Mouse (Mus musculus) thymus, adult 2 months (tissue): Measurements from ENCODE around the gene Nat8f6. TPM values are rescaled to one million over a fixed set of nuclear protein-coding genes. Genes with fewer than 3 reads are reported as not detected.
"Not testable (repeated sequence)": the region's sequence is repeated elsewhere in the genome, so short reads cannot be mapped to it uniquely, and the experiment has no call there.

Experiments
- DNase-seq: peaks from one replicate; pipeline ENCODE4 v3.0.0; 2021
- H3K27ac ChIP-seq: fragments of 200-500 bp; 2 replicates; pipeline ENCODE4 v1.5.1; 2012; ENCODE audit warnings: low read length, control low read depth; ENCODE audit not compliant: control insufficient read depth, insufficient read depth
- H3K27me3 ChIP-seq: fragments of 200-500 bp; 2 replicates; pipeline ENCODE4 v1.6.1; 2012; ENCODE audit warnings: mild to moderate bottlenecking, low read length, moderate library complexity, mixed read lengths; ENCODE audit not compliant: control insufficient read depth, insufficient read depth
- H3K36me3 ChIP-seq: fragments of 200-500 bp; 2 replicates; pipeline ENCODE4 v1.6.1; 2012; ENCODE audit warnings: mild to moderate bottlenecking, low read length, moderate library complexity; ENCODE audit not compliant: control insufficient read depth, insufficient read depth
- H3K4me1 ChIP-seq: fragments of 200-500 bp; replicated peaks from 2 replicates; pipeline ENCODE4 v1.6.1; 2012; ENCODE audit warnings: low read length; ENCODE audit not compliant: control insufficient read depth, insufficient read depth
- H3K4me3 ChIP-seq: fragments of 200-500 bp; 2 replicates; pipeline ENCODE4 v1.5.1; 2012; ENCODE audit warnings: mild to moderate bottlenecking, low read length, control low read depth, moderate library complexity; ENCODE audit not compliant: control insufficient read depth, insufficient read depth
- CTCF ChIP-seq: fragments of 200-500 bp; IDR thresholded peaks from 2 replicates; pipeline ENCODE4 v1.5.1; 2012; ENCODE audit warnings: mild to moderate bottlenecking, control low read depth, low read length, moderate library complexity, borderline replicate concordance; ENCODE audit not compliant: control insufficient read depth, poor library complexity, insufficient read depth; ENCODE audit errors: extremely low read depth
- POLR2A ChIP-seq: fragments of 200-500 bp; IDR thresholded peaks from 2 replicates; pipeline ENCODE4 v1.6.1; 2012; ENCODE audit warnings: mild to moderate bottlenecking, low read length, control low read depth, moderate library complexity; ENCODE audit not compliant: control insufficient read depth, poor library complexity, insufficient read depth; ENCODE audit errors: extremely low read depth
- WGBS: fragments of 180-500 bp; shearing (Covaris S2); methylation state at CpG from one replicate; pipeline ENCODE4 v1.1.7; 2018; 5-methylcytosine and 5-hydroxymethylcytosine counted together
- polyA plus RNA-seq: library from polyadenylated mRNA; depleted of rRNA; stranded (reverse); fragments of >200 nt; gene quantifications from 2 replicates; pipeline ENCODE4 v1.2.3, GENCODE M21; 2012

Gene Nat8f6
- polyA plus RNA-seq, 1 experiment: 0.34 TPM

- H3K4me3 ChIP-seq: no peak within 1 kb of the TSS
- no peak for DNase-seq
- no peaks in the 10 kb centered on the region for H3K4me1 ChIP-seq
- TF ChIP-seq CTCF (no peak), POLR2A (no peak)
- no peak within 1 kb of the TSS for H3K27ac ChIP-seq
- no peaks in the 10 kb centered on the region for H3K36me3 ChIP-seq
- 85% methylated on average over 7 of the region's 7 CpGs for WGBS
- no peaks in the 10 kb centered on the region for H3K27me3 ChIP-seq
Measured at GRCm38 (mm10) chr6:85831796-85832321, 11.1 kb upstream of the Nat8f6 start, which contains the start of gene Nat8. Gene Nat8 (minus strand): TSS chr6:85832082.

GRCm38 (mm10) chr6:85829462-85829861 is 8.7 kb upstream of the Nat8f6 start:
- no peaks in the 10 kb centered on the region for H3K4me1 ChIP-seq
- 86% methylated on average over 1 of the region's 1 CpGs for WGBS
- no peak for TF ChIP-seq CTCF
- no peak for TF ChIP-seq POLR2A
- no peak overlapping the region for H3K4me3 ChIP-seq
- H3K36me3 ChIP-seq: no peaks in the 10 kb centered on the region
- H3K27ac ChIP-seq: no peak overlapping the region
- no peaks in the 10 kb centered on the region for H3K27me3 ChIP-seq
- DNase-seq: no peak

- H3K4me1 ChIP-seq: no peaks in the 10 kb centered on the region
- no peaks in the 10 kb centered on the region for H3K36me3 ChIP-seq
- H3K4me3 ChIP-seq: no peak overlapping the region
- 88% methylated on average over 2 of the region's 2 CpGs for WGBS
- TF ChIP-seq POLR2A (no peak), CTCF (no peak)
- H3K27me3 ChIP-seq: no peaks in the 10 kb centered on the region
- H3K27ac ChIP-seq: no peak overlapping the region
- DNase-seq: no peak
Measured at GRCm38 (mm10) chr6:85825886-85826285, 5.1 kb upstream of the Nat8f6 start.

DNA sequence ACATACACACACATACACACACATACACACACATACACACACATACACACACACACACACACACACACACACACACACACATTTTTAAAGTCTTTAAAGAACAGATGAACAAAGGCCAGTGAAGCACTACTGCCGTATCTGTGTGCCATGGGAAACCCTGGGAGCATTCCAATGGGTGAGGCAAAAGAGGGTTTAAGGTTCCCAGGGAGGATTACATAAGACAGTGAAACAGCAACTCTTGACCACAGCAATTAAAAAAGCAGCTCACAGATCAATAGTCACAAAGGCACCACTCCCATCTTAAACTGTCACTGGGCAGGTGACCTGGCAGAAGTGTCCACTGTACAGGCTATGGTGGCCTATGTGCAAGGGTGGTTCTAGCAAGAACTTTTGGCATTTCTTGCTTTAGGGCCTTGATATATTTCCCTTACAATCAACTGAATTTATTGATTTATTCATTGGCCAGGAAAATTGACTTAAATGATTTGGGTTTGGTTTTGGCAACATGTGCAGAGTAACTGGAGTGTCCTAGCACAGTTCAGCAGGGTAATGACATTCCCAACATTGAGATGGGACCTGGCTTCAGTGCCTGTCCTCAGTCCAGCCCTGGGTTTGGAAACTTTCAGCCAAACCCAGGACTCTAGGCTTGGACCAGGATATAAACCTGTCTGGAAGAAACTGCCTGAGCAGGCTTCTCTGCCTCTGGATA is 2.8 kb upstream of the Nat8f6 start:
- Histone ChIP-seq H3K27ac (no peak overlapping the region), H3K4me1 (no peaks in the 10 kb centered on the region), H3K36me3 (no peaks in the 10 kb centered on the region), H3K4me3 (no peak overlapping the region), H3K27me3 (no peaks in the 10 kb centered on the region)
- WGBS: 92% methylated on average over 1 of the region's 1 CpGs
- no peak for DNase-seq
- TF ChIP-seq POLR2A: no peak
- no peak for TF ChIP-seq CTCF

DNA sequence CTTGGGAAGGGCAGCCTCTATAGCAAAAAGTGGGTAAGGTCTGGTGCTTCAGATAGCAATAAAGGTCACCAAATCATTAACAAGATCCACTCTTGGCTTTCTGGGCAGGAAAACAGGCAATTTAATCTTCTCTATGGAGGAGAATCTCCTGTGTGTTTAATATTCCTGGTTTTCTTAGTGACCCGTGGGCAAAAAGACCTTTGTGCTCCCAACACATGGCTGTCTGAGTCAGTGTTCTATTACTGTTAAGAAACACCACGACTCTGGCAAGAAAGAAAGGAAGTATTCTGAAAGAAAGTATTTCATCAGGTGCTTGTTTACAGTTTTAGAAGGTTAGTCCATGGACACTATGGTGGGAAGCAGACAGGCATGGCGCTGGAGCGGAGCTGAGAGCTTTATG is 1.5 kb upstream of the Nat8f6 start:
- DNase-seq: no peak
- no peaks in the 10 kb centered on the region for H3K4me1 ChIP-seq
- no peak overlapping the region for H3K4me3 ChIP-seq
- WGBS: 89% methylated on average over 4 of the region's 4 CpGs
- TF ChIP-seq POLR2A: no peak
- no peak for TF ChIP-seq CTCF
- no peaks in the 10 kb centered on the region for H3K27me3 ChIP-seq
- H3K36me3 ChIP-seq: no peaks in the 10 kb centered on the region
- H3K27ac ChIP-seq: no peak overlapping the region

DNA sequence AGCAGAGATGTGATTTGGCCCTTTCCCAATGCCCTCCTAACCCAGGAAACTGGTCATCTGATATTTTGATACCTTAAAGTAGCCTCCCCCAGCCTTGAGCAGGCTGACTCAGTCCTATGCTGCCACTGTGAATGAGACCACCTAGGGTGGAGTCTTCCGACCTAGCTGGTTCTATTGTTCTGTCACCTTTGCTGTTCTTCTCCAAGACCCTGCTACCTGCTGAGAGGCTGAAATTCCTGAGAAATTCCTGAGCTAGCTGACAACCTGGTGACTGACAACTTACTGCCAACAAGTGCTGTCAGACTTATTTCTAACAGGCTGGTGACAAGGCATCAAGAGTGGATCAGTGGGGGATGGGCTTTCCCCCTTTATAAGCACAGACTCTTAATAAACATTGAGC is 2.4 kb downstream of the Nat8f6 start:
- Histone ChIP-seq H3K4me1 (no peaks in the 10 kb centered on the region), H3K27ac (no peak overlapping the region), H3K27me3 (no peaks in the 10 kb centered on the region), H3K36me3 (no peaks in the 10 kb centered on the region), H3K4me3 (no peak overlapping the region)
- WGBS: 71% methylated on average over 1 of the region's 1 CpGs
- TF ChIP-seq POLR2A (no peak), CTCF (no peak)
- no peak for DNase-seq

- DNase-seq: no peak
- Histone ChIP-seq H3K4me1 (no peaks in the 10 kb centered on the region), H3K27me3 (no peaks in the 10 kb centered on the region), H3K36me3 (no peaks in the 10 kb centered on the region), H3K27ac (no peak overlapping the region), H3K4me3 (no peak overlapping the region)
- WGBS: 85% methylated on average over 2 of the region's 2 CpGs
- no peak for TF ChIP-seq POLR2A
- no peak for TF ChIP-seq CTCF
Measured at GRCm38 (mm10) chr6:85813339-85813738, 7.4 kb downstream of the Nat8f6 start.

- not testable (repeated sequence) for H3K27me3 ChIP-seq, DNase-seq, H3K4me1 ChIP-seq, H3K27ac ChIP-seq, H3K36me3 ChIP-seq, H3K4me3 ChIP-seq
- WGBS: 82% methylated on average over 3 of the region's 3 CpGs
Measured at GRCm38 (mm10) chr6:85810942-85811537, 9.7 kb downstream of the Nat8f6 start.

- 97% methylated on average over 3 of the region's 3 CpGs for WGBS
- H3K36me3 ChIP-seq, H3K4me3 ChIP-seq, DNase-seq, H3K27me3 ChIP-seq, H3K27ac ChIP-seq, H3K4me1 ChIP-seq: not testable (repeated sequence)
Measured at GRCm38 (mm10) chr6:85810514-85810913, 10.2 kb downstream of the Nat8f6 start.

- H3K4me1 ChIP-seq, DNase-seq, H3K36me3 ChIP-seq, H3K27ac ChIP-seq, H3K27me3 ChIP-seq, H3K4me3 ChIP-seq: not testable (repeated sequence)
- 70% methylated on average over 3 of the region's 3 CpGs for WGBS
Measured at GRCm38 (mm10) chr6:85809784-85810183, 11.0 kb downstream of the Nat8f6 start.
